Mouse (Mus musculus): ENCODE results near the gene Olfr410. TPM values are rescaled to one million over a fixed set of nuclear protein-coding genes. Genes with fewer than 3 reads are reported as not detected.

Gene Olfr410
- polyA plus RNA-seq (2012; rRNA removed), result not detected in 2 replicates

- H3K4me1 ChIP-seq (ENCODE audit: control insufficient read depth, insufficient read depth, low read length), result no peaks in the 10 kb centered on the region
Measured at GRCm38 (mm10) chr11:74337931-74338330, at the start of gene Olfr410. Gene Olfr410, minus strand, starts transcription at chr11:74338031.

GRCm38 (mm10) chr11:74387203-74387602 lies 49.4 kb upstream of the Olfr410 start:
- Histone ChIP-seq H3K4me3 (ENCODE audit: control insufficient read depth, low read depth, low read length) (no peak overlapping the region), H3K4me1 (ENCODE audit: control insufficient read depth, insufficient read depth, low read length) (peaks cover 4% of the 10 kb centered on the region; the same call in 1 of the 2 replicates), H3K27ac (ENCODE audit: control insufficient read depth, insufficient read depth, low read depth, low read length) (no peak overlapping the region), H3K36me3 (ENCODE audit: control insufficient read depth, insufficient read depth, low read length) (no peaks in the 10 kb centered on the region), H3K27me3 (ENCODE audit: control insufficient read depth, insufficient read depth, low read length) (no peaks in the 10 kb centered on the region)
- TF ChIP-seq CTCF (IDR thresholded peaks at IDR 0.05; ENCODE audit: control insufficient read depth, insufficient read depth, insufficient replicate concordance, low read depth, low read length) (no peak), POLR2A (IDR thresholded peaks at IDR 0.05; ENCODE audit: control insufficient read depth, low read depth, low read length) (no peak)

More at GRCm38 (mm10) chr11:74337931-74338330, at the start of gene Olfr410:
- H3K4me3 ChIP-seq (ENCODE audit: control insufficient read depth, low read depth, low read length), result no peak within 1 kb of the TSS
- H3K36me3 ChIP-seq (ENCODE audit: control insufficient read depth, insufficient read depth, low read length), result no peaks in the 10 kb centered on the region
- H3K27me3 ChIP-seq (ENCODE audit: control insufficient read depth, insufficient read depth, low read length), result no peaks in the 10 kb centered on the region
- no peak within 1 kb of the TSS for H3K27ac ChIP-seq (ENCODE audit: control insufficient read depth, insufficient read depth, low read depth, low read length)
- TF ChIP-seq CTCF (IDR thresholded peaks at IDR 0.05; ENCODE audit: control insufficient read depth, insufficient read depth, insufficient replicate concordance, low read depth, low read length) (no peak), POLR2A (IDR thresholded peaks at IDR 0.05; ENCODE audit: control insufficient read depth, low read depth, low read length) (no peak)

- no peak overlapping the region for H3K4me3 ChIP-seq (ENCODE audit: control insufficient read depth, low read depth, low read length)
- TF ChIP-seq CTCF (IDR thresholded peaks at IDR 0.05; ENCODE audit: control insufficient read depth, insufficient read depth, insufficient replicate concordance, low read depth, low read length) (no peak), POLR2A (IDR thresholded peaks at IDR 0.05; ENCODE audit: control insufficient read depth, low read depth, low read length) (no peak)
- H3K4me1 ChIP-seq (ENCODE audit: control insufficient read depth, insufficient read depth, low read length), result peaks cover 4% of the 10 kb centered on the region; the same call in 1 of the 2 replicates
- H3K27me3 ChIP-seq (ENCODE audit: control insufficient read depth, insufficient read depth, low read length), result no peaks in the 10 kb centered on the region
- H3K36me3 ChIP-seq (ENCODE audit: control insufficient read depth, insufficient read depth, low read length), result no peaks in the 10 kb centered on the region
- no peak overlapping the region for H3K27ac ChIP-seq (ENCODE audit: control insufficient read depth, insufficient read depth, low read depth, low read length)
Measured at GRCm38 (mm10) chr11:74385674-74386073, 47.8 kb upstream of the Olfr410 start.

- no peaks in the 10 kb centered on the region for H3K4me1 ChIP-seq (ENCODE audit: control insufficient read depth, insufficient read depth, low read length)
- TF ChIP-seq POLR2A (IDR thresholded peaks at IDR 0.05; ENCODE audit: control insufficient read depth, low read depth, low read length) (no peak), CTCF (IDR thresholded peaks at IDR 0.05; ENCODE audit: control insufficient read depth, insufficient read depth, insufficient replicate concordance, low read depth, low read length) (no peak)
- H3K27ac ChIP-seq (ENCODE audit: control insufficient read depth, insufficient read depth, low read depth, low read length), result no peak overlapping the region
- no peaks in the 10 kb centered on the region for H3K36me3 ChIP-seq (ENCODE audit: control insufficient read depth, insufficient read depth, low read length)
- H3K4me3 ChIP-seq (ENCODE audit: control insufficient read depth, low read depth, low read length), result no peak overlapping the region
- no peaks in the 10 kb centered on the region for H3K27me3 ChIP-seq (ENCODE audit: control insufficient read depth, insufficient read depth, low read length)
Measured at GRCm38 (mm10) chr11:74379166-74379873, 41.5 kb upstream of the Olfr410 start.

- no peak for TF ChIP-seq POLR2A (IDR thresholded peaks at IDR 0.05; ENCODE audit: control insufficient read depth, low read depth, low read length)
- TF ChIP-seq CTCF (IDR thresholded peaks at IDR 0.05; ENCODE audit: control insufficient read depth, insufficient read depth, insufficient replicate concordance, low read depth, low read length), result no peak
- Histone ChIP-seq H3K36me3 (ENCODE audit: control insufficient read depth, insufficient read depth, low read length) (no peaks in the 10 kb centered on the region), H3K4me3 (ENCODE audit: control insufficient read depth, low read depth, low read length) (no peak overlapping the region), H3K27me3 (ENCODE audit: control insufficient read depth, insufficient read depth, low read length) (no peaks in the 10 kb centered on the region), H3K27ac (ENCODE audit: control insufficient read depth, insufficient read depth, low read depth, low read length) (no peak overlapping the region), H3K4me1 (ENCODE audit: control insufficient read depth, insufficient read depth, low read length) (no peaks in the 10 kb centered on the region)
Measured at GRCm38 (mm10) chr11:74376847-74377246, 39.0 kb upstream of the Olfr410 start.

GRCm38 (mm10) chr11:74371393-74372100 lies 33.7 kb upstream of the Olfr410 start:
- no peaks in the 10 kb centered on the region for H3K36me3 ChIP-seq (ENCODE audit: control insufficient read depth, insufficient read depth, low read length)
- no peaks in the 10 kb centered on the region for H3K27me3 ChIP-seq (ENCODE audit: control insufficient read depth, insufficient read depth, low read length)
- TF ChIP-seq POLR2A (IDR thresholded peaks at IDR 0.05; ENCODE audit: control insufficient read depth, low read depth, low read length) (no peak), CTCF (IDR thresholded peaks at IDR 0.05; ENCODE audit: control insufficient read depth, insufficient read depth, insufficient replicate concordance, low read depth, low read length) (peak; percentile 84)
- no peaks in the 10 kb centered on the region; the same call in 1 of the 2 replicates for H3K4me1 ChIP-seq (ENCODE audit: control insufficient read depth, insufficient read depth, low read length)
- no peak overlapping the region for H3K4me3 ChIP-seq (ENCODE audit: control insufficient read depth, low read depth, low read length)
- H3K27ac ChIP-seq (ENCODE audit: control insufficient read depth, insufficient read depth, low read depth, low read length), result no peak overlapping the region

- Histone ChIP-seq H3K36me3 (ENCODE audit: control insufficient read depth, insufficient read depth, low read length) (no peaks in the 10 kb centered on the region), H3K4me1 (ENCODE audit: control insufficient read depth, insufficient read depth, low read length) (no peaks in the 10 kb centered on the region), H3K4me3 (ENCODE audit: control insufficient read depth, low read depth, low read length) (no peak within 1 kb of the TSS), H3K27ac (ENCODE audit: control insufficient read depth, insufficient read depth, low read depth, low read length) (no peak within 1 kb of the TSS), H3K27me3 (ENCODE audit: control insufficient read depth, insufficient read depth, low read length) (no peaks in the 10 kb centered on the region)
- TF ChIP-seq CTCF (IDR thresholded peaks at IDR 0.05; ENCODE audit: control insufficient read depth, insufficient read depth, insufficient replicate concordance, low read depth, low read length) (no peak), POLR2A (IDR thresholded peaks at IDR 0.05; ENCODE audit: control insufficient read depth, low read depth, low read length) (no peak)
Measured at GRCm38 (mm10) chr11:74361769-74362168, 23.9 kb upstream of the Olfr410 start, which contains the start of gene Olfr412. Gene Olfr412, plus strand, starts transcription at chr11:74362069.
